Mouse (Mus musculus): Measurements from ENCODE around the gene Aoc2. TPM values are rescaled to one million over a fixed set of nuclear protein-coding genes. Genes with fewer than 3 reads are reported as not detected.

Gene Aoc2
- 0.70 and 0.75 TPM in 2 replicates for polyA plus RNA-seq (2015; fragmentation: Nextera tagmentation; extraction: Ambion mirVana)

GRCm38 (mm10) chr11:101324763-101325162 lies at the start of gene Aoc2:
Aoc2 (plus strand) TSS chr11:101325063.
- ATAC-seq (ENCODE audit: extremely low read depth, insufficient number of reproducible peaks, low FRiP score, low TSS enrichment): no peak
- no peak within 1 kb of the TSS for H3K4me2 ChIP-seq
- peaks cover 66% of the 10 kb centered on the region for H3K36me3 ChIP-seq
- H3K9me3 ChIP-seq: no peaks in the 10 kb centered on the region
- no peak within 1 kb of the TSS for H3K27ac ChIP-seq (replicated peaks)
- 88% methylated on average over 5 of the region's 5 CpGs for WGBS
- H3K4me3 ChIP-seq: no peak within 1 kb of the TSS
- H3K27me3 ChIP-seq (replicated peaks): no peaks in the 10 kb centered on the region
- H3K4me1 ChIP-seq: peaks cover 16% of the 10 kb centered on the region
- no peak within 1 kb of the TSS for H3K9ac ChIP-seq

DNA sequence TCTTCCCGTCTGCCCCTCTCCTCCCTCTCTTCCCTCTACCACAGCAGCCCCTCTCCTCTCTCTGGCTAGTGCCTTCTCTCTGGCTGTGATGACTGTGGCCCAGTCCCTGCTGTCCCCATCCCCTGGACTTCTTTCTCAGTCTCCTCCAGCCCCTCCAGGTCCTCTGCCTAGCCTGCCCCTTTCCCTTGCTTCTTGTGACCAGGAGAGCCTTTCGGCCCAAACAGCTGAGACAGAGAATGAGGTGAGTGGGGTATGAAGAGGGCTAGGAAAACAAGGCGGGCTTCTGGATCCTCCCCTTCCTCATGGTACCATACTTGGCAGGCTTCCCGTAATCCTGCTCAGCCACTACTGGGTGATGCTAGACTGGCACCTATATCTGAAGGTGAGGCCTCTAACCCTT lies 49.6 kb upstream of the Aoc2 start:
- H3K9me3 ChIP-seq: no peaks in the 10 kb centered on the region
- ATAC-seq (ENCODE audit: extremely low read depth, insufficient number of reproducible peaks, low FRiP score, low TSS enrichment): no peak
- peaks cover 32% of the 10 kb centered on the region for H3K4me1 ChIP-seq
- H3K9ac ChIP-seq: no peak overlapping the region
- H3K4me3 ChIP-seq: no peak overlapping the region
- H3K36me3 ChIP-seq: peaks cover 25% of the 10 kb centered on the region
- H3K27me3 ChIP-seq (replicated peaks): 0 out of 2 replicates have a peak, but pooled peaks cover under 1% of the 10 kb centered on the region
- no peak overlapping the region for H3K27ac ChIP-seq (replicated peaks)
- no peak overlapping the region for H3K4me2 ChIP-seq
- WGBS: 73% methylated on average over 4 of the region's 4 CpGs

- H3K4me1 ChIP-seq: peaks cover 32% of the 10 kb centered on the region
- WGBS: 30% methylated on average over 27 of the region's 27 CpGs
- H3K27ac ChIP-seq (replicated peaks): no peak overlapping the region
- ATAC-seq (ENCODE audit: extremely low read depth, insufficient number of reproducible peaks, low FRiP score, low TSS enrichment): no peak
- peak overlapping the region; percentile 33 for H3K9ac ChIP-seq
- H3K4me3 ChIP-seq: 0 out of 2 replicates have a peak overlapping the region, but pooled peaks have one; percentile 14
- H3K27me3 ChIP-seq (replicated peaks): peaks cover 9% of the 10 kb centered on the region; the same call in 1 of the 2 replicates
- H3K36me3 ChIP-seq: peaks cover 25% of the 10 kb centered on the region
- H3K4me2 ChIP-seq: peak overlapping the region; percentile 82
- no peaks in the 10 kb centered on the region for H3K9me3 ChIP-seq
These were observed 48.4 kb upstream of the Aoc2 start for GRCm38 (mm10) chr11:101276319-101277070.

DNA sequence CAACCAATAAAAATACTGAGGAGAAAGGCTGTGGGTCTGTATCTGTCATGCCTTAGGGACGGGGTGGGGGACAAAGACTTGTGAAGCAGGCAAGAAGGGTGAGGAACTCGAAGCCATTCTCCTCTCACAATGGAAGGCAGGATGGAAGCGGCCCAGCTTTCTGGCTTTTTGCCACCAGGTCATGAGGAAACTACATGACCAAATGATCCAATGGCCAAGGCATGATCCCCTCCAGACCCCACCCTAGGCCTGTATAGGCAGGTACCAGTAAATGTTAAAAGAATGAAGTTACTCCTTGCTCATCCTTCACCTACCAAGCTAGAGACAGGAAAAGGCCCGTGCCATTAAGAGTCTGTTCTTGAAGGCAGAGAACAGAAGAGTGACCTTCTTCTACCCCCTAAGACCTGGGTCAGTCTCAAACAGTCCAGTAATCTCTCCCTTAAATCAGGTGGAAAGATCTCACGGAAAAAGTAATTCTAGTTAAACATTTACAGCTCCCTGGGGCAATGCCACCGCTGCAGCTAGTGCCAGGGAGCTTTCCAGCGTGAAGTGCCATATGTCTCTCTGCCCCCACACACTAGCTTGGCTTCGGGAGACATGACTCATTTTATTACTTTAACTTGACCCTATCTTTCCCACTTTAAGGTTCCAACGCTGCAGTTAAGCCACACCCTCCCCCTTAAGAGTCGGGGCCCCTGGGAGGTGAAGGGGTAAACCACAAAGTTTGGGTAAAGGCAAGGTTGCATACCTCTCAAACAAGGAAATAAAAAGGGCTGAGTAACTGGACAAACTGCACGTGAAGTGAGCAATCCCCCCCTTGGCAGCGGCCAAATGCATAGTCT lies 47.3 kb upstream of the Aoc2 start:
- H3K4me1 ChIP-seq: peaks cover 32% of the 10 kb centered on the region
- peaks cover 9% of the 10 kb centered on the region; the same call in 1 of the 2 replicates for H3K27me3 ChIP-seq (replicated peaks)
- peak overlapping the region; percentile 82 for H3K4me2 ChIP-seq
- WGBS: 64% methylated on average over 12 of the region's 12 CpGs
- H3K4me3 ChIP-seq: peak overlapping the region; percentile 84
- no peak overlapping the region for H3K27ac ChIP-seq (replicated peaks)
- H3K36me3 ChIP-seq: peaks cover 25% of the 10 kb centered on the region
- H3K9ac ChIP-seq: peak overlapping the region; percentile 90
- no peak for ATAC-seq (ENCODE audit: extremely low read depth, insufficient number of reproducible peaks, low FRiP score, low TSS enrichment)
- H3K9me3 ChIP-seq: no peaks in the 10 kb centered on the region

- Histone ChIP-seq H3K27me3 (replicated peaks) (peaks cover 9% of the 10 kb centered on the region; the same call in 1 of the 2 replicates), H3K27ac (replicated peaks) (peak within 1 kb of the TSS; percentile 76), H3K9me3 (no peaks in the 10 kb centered on the region), H3K4me2 (peak within 1 kb of the TSS; percentile 82), H3K9ac (peak within 1 kb of the TSS; percentile 90), H3K4me1 (peaks cover 32% of the 10 kb centered on the region), H3K36me3 (peaks cover 25% of the 10 kb centered on the region), H3K4me3 (peak within 1 kb of the TSS; percentile 84)
- ATAC-seq (ENCODE audit: extremely low read depth, insufficient number of reproducible peaks, low FRiP score, low TSS enrichment): peak; percentile 76; the same call in 1 of the 2 replicates
- WGBS: 7% methylated on average over 45 of the region's 45 CpGs
These were observed 46.4 kb upstream of the Aoc2 start, which contains the start of the genes Cntd1 and Coa3 for GRCm38 (mm10) chr11:101278223-101279192. Cntd1 (plus strand) TSS chr11:101279012. Coa3 (minus strand) TSS chr11:101279114.

DNA sequence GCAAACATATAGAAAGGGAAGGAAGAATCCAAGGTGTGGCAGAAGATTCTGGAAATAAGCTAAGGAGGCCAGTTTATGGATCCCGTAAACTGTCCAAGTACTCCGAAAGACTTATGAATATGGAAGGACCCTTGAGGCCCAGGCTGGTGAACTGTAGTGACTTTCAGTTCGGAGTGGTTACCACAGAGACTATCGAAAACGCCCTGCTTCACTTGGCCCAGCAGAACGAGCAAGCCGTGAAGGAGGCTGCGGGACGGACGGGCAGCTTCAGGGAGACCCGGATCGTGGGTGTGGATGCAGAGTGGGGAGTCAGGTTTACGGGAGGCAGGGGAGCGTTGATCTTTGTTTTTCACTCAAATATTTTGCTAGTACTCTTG lies 45.7 kb upstream of the Aoc2 start:
- Histone ChIP-seq H3K36me3 (peaks cover 21% of the 10 kb centered on the region), H3K4me3 (peak overlapping the region; percentile 84), H3K27ac (replicated peaks) (no peak overlapping the region), H3K9me3 (no peaks in the 10 kb centered on the region), H3K4me2 (peak overlapping the region; percentile 82), H3K9ac (peak overlapping the region; percentile 61), H3K4me1 (peaks cover 32% of the 10 kb centered on the region), H3K27me3 (replicated peaks) (peaks cover 9% of the 10 kb centered on the region; the same call in 1 of the 2 replicates)
- ATAC-seq (ENCODE audit: extremely low read depth, insufficient number of reproducible peaks, low FRiP score, low TSS enrichment): no peak
- 52% methylated on average over 14 of the region's 14 CpGs for WGBS

DNA sequence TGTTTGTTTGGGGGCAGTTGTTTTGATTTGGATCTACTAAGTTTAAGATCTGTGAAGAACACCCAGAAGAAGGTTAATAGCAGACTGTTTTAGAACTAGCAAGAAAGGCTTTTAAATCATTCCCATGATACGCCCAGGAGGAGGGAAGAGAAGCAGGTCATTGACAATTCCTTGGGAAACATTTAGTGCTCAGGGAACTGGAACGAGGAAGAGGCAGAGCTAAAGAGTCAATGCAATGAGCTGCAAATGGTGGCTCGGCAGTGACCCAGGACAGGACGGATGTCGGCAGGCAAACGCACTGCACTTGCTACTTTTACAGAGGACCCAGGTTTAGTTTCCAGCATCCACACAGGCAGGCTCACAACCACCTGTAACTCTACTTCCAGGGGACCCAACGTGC lies 44.0 kb upstream of the Aoc2 start:
- Histone ChIP-seq H3K4me3 (no peak overlapping the region), H3K9me3 (no peaks in the 10 kb centered on the region), H3K27me3 (replicated peaks) (peaks cover 9% of the 10 kb centered on the region; the same call in 1 of the 2 replicates), H3K9ac (no peak overlapping the region), H3K4me2 (no peak overlapping the region), H3K4me1 (peaks cover 32% of the 10 kb centered on the region), H3K27ac (replicated peaks) (no peak overlapping the region), H3K36me3 (peaks cover 32% of the 10 kb centered on the region)
- ATAC-seq (ENCODE audit: extremely low read depth, insufficient number of reproducible peaks, low FRiP score, low TSS enrichment): no peak
- 44% methylated on average over 7 of the region's 7 CpGs for WGBS

- no peak for ATAC-seq (ENCODE audit: extremely low read depth, insufficient number of reproducible peaks, low FRiP score, low TSS enrichment)
- H3K4me1 ChIP-seq: peaks cover 12% of the 10 kb centered on the region
- WGBS: 39% methylated on average over 5 of the region's 5 CpGs
These were observed 42.0 kb upstream of the Aoc2 start for GRCm38 (mm10) chr11:101282896-101283295.

GRCm38 (mm10) chr11:101283805-101284204 lies 41.1 kb upstream of the Aoc2 start:
- peaks cover 9% of the 10 kb centered on the region; the same call in 1 of the 2 replicates for H3K27me3 ChIP-seq (replicated peaks)
- H3K27ac ChIP-seq (replicated peaks): no peak overlapping the region
- no peak overlapping the region for H3K4me3 ChIP-seq
- peaks cover 40% of the 10 kb centered on the region for H3K36me3 ChIP-seq
- ATAC-seq (ENCODE audit: extremely low read depth, insufficient number of reproducible peaks, low FRiP score, low TSS enrichment): no peak
- no peak overlapping the region for H3K4me2 ChIP-seq
- no peak overlapping the region for H3K9ac ChIP-seq
- peaks cover 8% of the 10 kb centered on the region for H3K4me1 ChIP-seq
- H3K9me3 ChIP-seq: no peaks in the 10 kb centered on the region
- 62% methylated on average over 4 of the region's 4 CpGs for WGBS

More at GRCm38 (mm10) chr11:101282896-101283295, 42.0 kb upstream of the Aoc2 start:
- Histone ChIP-seq H3K36me3 (peaks cover 31% of the 10 kb centered on the region), H3K27ac (replicated peaks) (no peak overlapping the region), H3K27me3 (replicated peaks) (peaks cover 9% of the 10 kb centered on the region; the same call in 1 of the 2 replicates), H3K9me3 (no peaks in the 10 kb centered on the region), H3K9ac (no peak overlapping the region), H3K4me3 (no peak overlapping the region), H3K4me2 (no peak overlapping the region)

DNA sequence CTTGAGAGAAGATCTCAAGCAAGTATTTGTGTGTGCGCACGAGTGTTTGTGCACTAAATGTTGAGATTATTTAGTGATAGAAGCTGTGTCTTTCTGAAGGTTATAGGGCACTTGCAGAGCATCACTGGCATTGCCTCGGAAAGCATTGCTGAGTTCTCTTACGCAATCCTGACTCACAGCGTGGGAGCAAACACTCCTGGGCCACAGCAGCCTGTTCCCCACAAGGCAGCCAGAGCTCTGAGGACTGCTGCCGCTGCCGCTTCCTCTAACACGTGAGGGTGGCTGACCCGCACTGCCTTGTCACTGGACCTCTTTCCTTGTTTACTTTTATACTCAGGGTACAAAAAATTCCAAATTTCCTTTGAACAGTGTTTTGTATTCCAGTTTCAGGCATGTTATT lies 37.6 kb upstream of the Aoc2 start:
- H3K36me3 ChIP-seq: peaks cover 75% of the 10 kb centered on the region
- H3K27me3 ChIP-seq (replicated peaks): no peaks in the 10 kb centered on the region
- no peak overlapping the region for H3K4me3 ChIP-seq
- no peak overlapping the region for H3K9ac ChIP-seq
- H3K4me2 ChIP-seq: no peak overlapping the region
- ATAC-seq (ENCODE audit: extremely low read depth, insufficient number of reproducible peaks, low FRiP score, low TSS enrichment): no peak
- 82% methylated on average over 9 of the region's 9 CpGs for WGBS
- no peaks in the 10 kb centered on the region for H3K9me3 ChIP-seq
- H3K27ac ChIP-seq (replicated peaks): no peak overlapping the region
- H3K4me1 ChIP-seq: no peaks in the 10 kb centered on the region

Data from heart, embryonic 13.5 days (tissue).